Mouse (Mus musculus) forebrain, postnatal 0 days (tissue): Measurements from ENCODE around the gene Gm13769. TPM values are rescaled to one million over a fixed set of nuclear protein-coding genes. Genes with fewer than 3 reads are reported as not detected.
"Not testable (repeated sequence)": the region's sequence is repeated elsewhere in the genome, so short reads cannot be mapped to it uniquely, and the experiment has no call there.

ENCODE experiments used
- ATAC-seq: fragments of 200-750 bp; cut with Nextera tagmentation; 2 replicates; pipeline ENCODE4 v1.8.0; 2017; ENCODE audit warnings: mild to moderate bottlenecking, moderate library complexity
- DNase-seq: peaks from one replicate; pipeline ENCODE4 v3.0.0-alpha.2; 2015
- H3K27ac ChIP-seq: fragments of 300-500 bp; sonication (generic); 2 replicates; pipeline ENCODE4 v1.5.1; 2014; ENCODE audit warnings: low read depth, mild to moderate bottlenecking, antibody characterized with exemption, low read length, moderate library complexity, mixed read lengths
- H3K27me3 ChIP-seq: fragments of 300-500 bp; sonication (generic); 2 replicates; pipeline ENCODE4 v1.6.1; 2014; ENCODE audit warnings: mild to moderate bottlenecking, low read length, mixed read lengths; ENCODE audit not compliant: insufficient read depth
- H3K36me3 ChIP-seq: fragments of 300-500 bp; sonication (generic); 2 replicates; pipeline ENCODE4 v1.6.1; 2014; ENCODE audit warnings: mild to moderate bottlenecking, moderate library complexity; ENCODE audit not compliant: insufficient read depth
- H3K4me1 ChIP-seq: fragments of 300-500 bp; sonication (generic); 2 replicates; pipeline ENCODE4 v1.6.1; 2014; ENCODE audit warnings: antibody characterized with exemption; ENCODE audit not compliant: insufficient read depth
- H3K4me2 ChIP-seq: fragments of 300-500 bp; sonication (generic); 2 replicates; pipeline ENCODE4 v1.6.1; 2014; ENCODE audit warnings: low read depth, mild to moderate bottlenecking, moderate library complexity
- H3K4me3 ChIP-seq: fragments of 300-500 bp; sonication (generic); 2 replicates; pipeline ENCODE4 v1.5.1; 2014; ENCODE audit warnings: low read depth, low read length, mixed read lengths
- H3K9ac ChIP-seq: fragments of 300-500 bp; sonication (generic); 2 replicates; pipeline ENCODE4 v1.6.1; 2014; ENCODE audit warnings: mild to moderate bottlenecking
- H3K9me3 ChIP-seq: fragments of 300-500 bp; sonication (generic); 2 replicates; pipeline ENCODE4 v1.6.1; 2016; ENCODE audit warnings: low read length
- CTCF ChIP-seq: sonication (generic); IDR thresholded peaks from 2 replicates; pipeline ENCODE4 v1.5.1; 2016; ENCODE audit warnings: antibody characterized with exemption, control low read depth, low read depth
- WGBS: fragments of 180-500 bp; shearing (Covaris S2); extraction: QIAGEN DNeasy Blood & Tissue Kit; methylation state at CpG from one replicate; pipeline ENCODE4 v1.1.7; 2014; 5-methylcytosine and 5-hydroxymethylcytosine counted together
- polyA plus RNA-seq: library from polyadenylated mRNA; unstranded; fragments of >200 nt; fragmentation: Nextera tagmentation; extraction: Ambion mirVana; gene quantifications from 2 replicates; pipeline ENCODE4 v1.2.1, GENCODE M21; 2015
- total RNA-seq: library from RNA; depleted of rRNA; stranded (reverse); fragments of >200 nt; gene quantifications from 2 replicates; pipeline ENCODE4 v1.2.3, GENCODE M21; 2014; rRNA removed

The Gm13769 gene
- not detected in 2 replicates for total RNA-seq
- not detected in 2 replicates for polyA plus RNA-seq

DNA sequence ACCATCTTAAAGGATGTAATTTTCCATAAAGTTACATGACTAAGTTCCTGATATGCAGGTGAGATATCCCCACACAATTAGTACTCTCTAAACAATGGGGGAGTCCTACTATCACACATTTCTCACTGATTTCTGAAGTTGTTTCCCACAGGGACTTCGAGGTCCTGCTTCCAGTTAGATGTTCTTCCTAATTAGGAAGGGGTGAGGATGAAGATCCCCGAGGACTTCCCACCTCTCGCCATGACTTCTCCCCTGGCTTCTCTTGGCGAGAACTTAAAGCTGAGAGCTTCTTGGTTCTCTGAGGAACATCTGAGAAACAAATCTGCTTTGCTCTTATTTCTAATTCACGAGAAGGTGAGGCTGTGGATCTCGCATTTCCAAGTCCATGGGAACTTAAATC is at the start of gene Gm13769:
Gene Gm13769 (plus strand): TSS at position 301 of the 400 bp plus-strand sequence.
- not testable (repeated sequence) for H3K4me3 ChIP-seq, H3K27me3 ChIP-seq, H3K4me2 ChIP-seq, H3K4me1 ChIP-seq, H3K9me3 ChIP-seq, H3K9ac ChIP-seq, DNase-seq, H3K27ac ChIP-seq, ATAC-seq, H3K36me3 ChIP-seq
- WGBS = no CpG with 5 or more reads among the region's 6 CpGs

DNA sequence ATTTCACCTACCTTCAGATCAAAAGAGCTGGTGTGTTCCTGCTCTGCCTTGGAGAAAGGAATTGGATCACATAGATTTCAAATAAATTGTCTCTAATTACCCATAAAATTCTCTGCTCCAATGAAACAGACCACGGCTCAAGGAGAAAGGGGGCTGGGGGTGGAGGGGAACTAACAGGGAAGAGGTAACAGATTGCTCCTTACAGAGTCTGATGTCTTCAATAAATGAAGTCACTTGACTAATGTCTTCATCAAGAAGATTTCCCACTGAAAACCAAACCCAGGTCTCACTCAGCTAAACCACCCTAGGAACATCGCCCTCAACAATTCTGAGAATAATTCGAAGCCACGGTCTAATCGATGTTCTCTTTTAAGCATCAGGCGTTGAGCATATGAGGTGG is 29.3 kb upstream of the Gm13769 start, which contains the start of gene Olfr1272:
Gene Olfr1272 (minus strand): TSS at position 101 of the 400 bp plus-strand sequence.
- no peak within 1 kb of the TSS for H3K4me2 ChIP-seq
- DNase-seq = no peak
- H3K36me3 ChIP-seq = no peaks in the 10 kb centered on the region
- H3K4me1 ChIP-seq = no peaks in the 10 kb centered on the region
- no peak for TF ChIP-seq CTCF
- no peaks in the 10 kb centered on the region for H3K27me3 ChIP-seq
- no peak within 1 kb of the TSS for H3K9ac ChIP-seq
- no peak within 1 kb of the TSS for H3K27ac ChIP-seq
- 76% methylated on average over 6 of the region's 6 CpGs for WGBS
- H3K9me3 ChIP-seq = no peaks in the 10 kb centered on the region
- no peak within 1 kb of the TSS for H3K4me3 ChIP-seq
- no peak for ATAC-seq

DNA sequence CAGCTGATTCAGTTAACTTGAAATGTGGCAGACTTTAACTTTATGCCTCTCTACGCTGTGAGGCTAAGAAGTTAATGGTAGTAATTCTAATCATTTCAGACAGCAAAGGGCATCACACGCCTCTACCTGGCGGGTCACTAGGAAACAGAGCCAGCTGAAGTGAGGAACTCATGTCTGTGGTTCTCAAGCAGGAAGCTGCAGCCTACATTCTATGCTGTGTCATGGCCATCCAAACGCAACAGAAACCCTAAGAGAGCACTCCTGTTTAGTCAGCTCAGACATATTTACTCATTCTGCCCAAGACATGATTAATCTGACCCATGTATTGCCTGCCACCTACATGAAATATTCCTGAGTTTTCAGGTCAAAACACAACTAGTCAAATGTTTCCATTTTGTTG is 24.7 kb downstream of the Gm13769 start:
- WGBS = no CpG with 5 or more reads among the region's 4 CpGs

DNA sequence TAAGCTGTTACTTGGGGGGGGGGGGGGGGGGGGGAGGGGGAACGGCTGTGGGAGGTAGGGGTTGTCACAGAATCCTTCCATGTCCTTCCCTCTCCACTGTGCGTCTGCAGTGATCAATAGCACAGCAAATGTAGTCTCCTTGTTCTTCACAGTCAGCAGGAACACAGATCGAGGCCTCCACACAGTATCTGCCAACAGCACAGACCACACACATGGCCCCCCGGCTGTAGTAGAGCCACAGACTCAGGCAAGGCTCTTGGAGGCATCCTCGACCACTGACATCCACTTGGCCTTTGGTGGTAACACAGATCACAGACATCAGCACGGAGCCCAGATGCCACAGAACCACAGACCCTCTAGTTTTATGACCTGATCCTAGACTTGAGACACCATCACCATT is 29.0 kb downstream of the Gm13769 start:
- ATAC-seq = not testable (repeated sequence)
- WGBS = no CpG with 5 or more reads among the region's 6 CpGs

More for the DNA sequence above, 24.7 kb downstream of the Gm13769 start:
- not testable (repeated sequence) for ATAC-seq, H3K4me2 ChIP-seq, H3K9ac ChIP-seq, H3K4me3 ChIP-seq, H3K36me3 ChIP-seq, H3K27ac ChIP-seq, DNase-seq, H3K9me3 ChIP-seq, H3K4me1 ChIP-seq, H3K27me3 ChIP-seq

DNA sequence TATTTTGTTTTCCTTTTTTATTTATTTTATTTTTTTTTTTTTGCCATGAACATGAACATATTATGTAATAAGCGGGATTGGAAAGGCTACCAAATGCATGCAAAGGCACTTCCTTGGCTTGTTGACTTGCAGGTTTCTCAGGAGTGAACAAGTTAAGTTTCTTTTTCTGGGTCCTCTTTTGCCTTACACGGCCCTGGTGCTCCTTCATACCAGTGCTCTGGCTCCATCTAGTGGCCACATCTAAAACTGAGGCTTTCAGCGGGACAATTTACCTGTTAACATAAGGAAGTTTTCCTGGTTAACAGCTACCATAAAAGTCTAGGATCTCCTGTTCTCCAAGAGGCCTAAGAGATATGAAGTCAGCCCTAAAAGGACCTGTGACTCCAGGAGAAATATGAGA is 29.5 kb downstream of the Gm13769 start:
- not testable (repeated sequence) for H3K9me3 ChIP-seq, H3K4me1 ChIP-seq, H3K9ac ChIP-seq, H3K27ac ChIP-seq, H3K36me3 ChIP-seq, DNase-seq, H3K4me2 ChIP-seq, H3K27me3 ChIP-seq, H3K4me3 ChIP-seq
- WGBS = no CpG with 5 or more reads among the region's 3 CpGs
- ATAC-seq = peak; percentile 71

More for the DNA sequence above, 29.0 kb downstream of the Gm13769 start:
- H3K36me3 ChIP-seq, H3K4me3 ChIP-seq, H3K4me2 ChIP-seq, H3K9ac ChIP-seq, H3K4me1 ChIP-seq, DNase-seq, H3K27ac ChIP-seq, H3K9me3 ChIP-seq, H3K27me3 ChIP-seq: not testable (repeated sequence)

DNA sequence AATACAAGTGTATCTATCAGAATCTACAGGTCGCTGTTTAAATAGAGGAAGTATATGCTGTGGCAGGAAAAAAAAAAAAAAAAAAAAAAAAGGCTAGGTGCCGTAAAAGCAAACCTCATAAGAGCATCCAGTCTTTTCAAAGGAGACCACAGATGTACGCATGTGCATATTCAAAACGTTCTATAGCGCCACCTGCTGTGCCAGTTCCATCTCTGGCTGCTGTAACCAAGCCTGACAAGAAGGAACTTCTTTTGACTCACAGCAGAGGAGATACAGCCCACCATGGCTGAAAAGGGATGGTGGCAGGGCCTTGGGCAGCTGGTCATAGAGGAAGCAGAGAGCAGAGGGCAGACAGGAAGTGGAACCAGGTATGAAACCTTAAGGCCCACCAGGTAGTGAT is 37.2 kb downstream of the Gm13769 start:
- not testable (repeated sequence) for H3K27me3 ChIP-seq, H3K4me3 ChIP-seq, H3K9ac ChIP-seq, H3K9me3 ChIP-seq, H3K4me1 ChIP-seq, H3K36me3 ChIP-seq, DNase-seq, ATAC-seq, H3K4me2 ChIP-seq, H3K27ac ChIP-seq
- WGBS = no CpG with 5 or more reads among the region's 5 CpGs

DNA sequence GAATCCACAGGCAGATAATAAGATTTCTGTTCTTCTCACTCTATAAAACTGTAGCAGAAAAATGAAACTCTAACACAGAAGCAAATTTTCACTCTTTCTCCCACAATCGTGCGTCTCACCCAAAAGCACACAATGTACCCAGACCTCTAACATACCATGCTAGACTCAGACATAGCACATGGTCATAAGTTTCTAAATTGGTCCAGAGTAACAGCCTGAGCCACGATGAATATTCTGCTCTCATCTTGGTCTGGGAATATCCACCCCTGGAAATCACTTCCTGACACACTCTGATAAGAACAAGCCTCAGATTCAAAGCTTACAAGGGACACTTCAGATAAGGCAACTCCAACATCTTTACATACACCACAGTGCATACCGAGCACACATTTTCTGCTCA is 38.2 kb downstream of the Gm13769 start:
- not testable (repeated sequence) for H3K36me3 ChIP-seq, H3K4me2 ChIP-seq, H3K4me3 ChIP-seq, DNase-seq, H3K9me3 ChIP-seq, H3K9ac ChIP-seq, H3K27me3 ChIP-seq, H3K4me1 ChIP-seq, H3K27ac ChIP-seq
- no CpG with 5 or more reads among the region's 4 CpGs for WGBS
- ATAC-seq = peak; percentile 54

Other genes with a start within 250 kb of the Gm13769 start
- not detected in 2 replicates for gene Olfr1269, start 200.8 kb upstream of the Gm13769 start, total RNA-seq
- gene Olfr1269, start 200.8 kb upstream of the Gm13769 start, polyA plus RNA-seq = not detected in 2 replicates
- gene Olfr32, start 179.9 kb upstream of the Gm13769 start, total RNA-seq = not detected in 2 replicates
- not detected in 2 replicates for gene Olfr32, start 179.9 kb upstream of the Gm13769 start, polyA plus RNA-seq
- not detected in 2 replicates for gene Olfr1270, start 169.1 kb upstream of the Gm13769 start, total RNA-seq
- gene Olfr1270, start 169.1 kb upstream of the Gm13769 start, polyA plus RNA-seq = not detected in 2 replicates
- gene Olfr1506, start 97.7 kb upstream of the Gm13769 start, total RNA-seq = not detected in 2 replicates
- not detected in 2 replicates for gene Olfr1506, start 97.7 kb upstream of the Gm13769 start, polyA plus RNA-seq
- gene Olfr142, start 64.6 kb upstream of the Gm13769 start, total RNA-seq = not detected in 2 replicates
- not detected in 2 replicates for gene Olfr142, start 64.6 kb upstream of the Gm13769 start, polyA plus RNA-seq
- not detected in 2 replicates for gene Olfr1271, start 51.2 kb upstream of the Gm13769 start, total RNA-seq
- gene Olfr1271, start 51.2 kb upstream of the Gm13769 start, polyA plus RNA-seq = not detected in 2 replicates
- not detected in 2 replicates for gene Olfr1272, start 29.4 kb upstream of the Gm13769 start, total RNA-seq
- not detected in 2 replicates for gene Olfr1272, start 29.4 kb upstream of the Gm13769 start, polyA plus RNA-seq
- gene Olfr1274-ps, start 76.5 kb downstream of the Gm13769 start, total RNA-seq = not detected in 2 replicates
- not detected in 2 replicates for gene Olfr1274-ps, start 76.5 kb downstream of the Gm13769 start, polyA plus RNA-seq